Mouse (Mus musculus) ES-Bruce4 (cell line): ENCODE data around the gene Wdr46. TPM values are rescaled to one million over a fixed set of nuclear protein-coding genes. Genes with fewer than 3 reads are reported as not detected.
A peak's percentile ranks its signal among the peaks of the same experiment; 100 is the strongest.

Source experiments
- H3K27ac ChIP-seq: 2 replicates; pipeline ENCODE4 v1.5.1; 2012; ENCODE audit warnings: low read length, inconsistent platforms; ENCODE audit not compliant: insufficient read depth
- H3K27me3 ChIP-seq: 2 replicates; pipeline ENCODE4 v1.6.1; 2012; ENCODE audit warnings: mild to moderate bottlenecking, low read length, inconsistent platforms; ENCODE audit not compliant: control insufficient read depth, poor library complexity, insufficient read depth, severe bottlenecking
- H3K36me3 ChIP-seq: 2 replicates; pipeline ENCODE4 v1.6.1; 2012; ENCODE audit warnings: inconsistent platforms, mild to moderate bottlenecking, low read length, moderate library complexity; ENCODE audit not compliant: control insufficient read depth, poor library complexity, insufficient read depth, severe bottlenecking
- H3K4me1 ChIP-seq: one replicate; pipeline ENCODE4 v1.8.1; 2011; ENCODE audit warnings: low read length; ENCODE audit not compliant: control insufficient read depth, insufficient read depth
- H3K4me3 ChIP-seq: 2 replicates; pipeline ENCODE4 v1.5.1; 2011; ENCODE audit warnings: low read depth, mild to moderate bottlenecking, low read length
- H3K9ac ChIP-seq: 2 replicates; pipeline ENCODE4 v1.6.1; 2012; ENCODE audit warnings: low read depth, mild to moderate bottlenecking, inconsistent platforms; ENCODE audit not compliant: poor library complexity, severe bottlenecking
- H3K9me3 ChIP-seq: replicated peaks from 2 replicates; pipeline ENCODE4 v1.6.1; 2012; ENCODE audit warnings: mild to moderate bottlenecking, low read length, inconsistent platforms; ENCODE audit not compliant: control insufficient read depth, poor library complexity, insufficient read depth, severe bottlenecking
- CTCF ChIP-seq: IDR thresholded peaks from one replicate; pipeline ENCODE4 v1.8.1; 2011; ENCODE audit warnings: low read depth, low read length
- EP300 ChIP-seq: IDR thresholded peaks from 2 replicates; pipeline ENCODE4 v1.6.1; 2011; ENCODE audit warnings: low read depth, low read length; ENCODE audit not compliant: insufficient read depth
- POLR2A ChIP-seq: IDR thresholded peaks from one replicate; pipeline ENCODE4 v1.8.1; 2011; ENCODE audit warnings: low read length; ENCODE audit not compliant: insufficient read depth
- polyA plus RNA-seq: library from polyadenylated mRNA; stranded (reverse); fragments of >200 nt; gene quantifications from 2 replicates; pipeline ENCODE4 v1.2.4, GENCODE M21; 2011; ENCODE audit warnings: low read depth; ENCODE audit not compliant: missing spikeins, insufficient read depth, insufficient read length

Gene Wdr46
- polyA plus RNA-seq, 1 experiment = 25.3 TPM

DNA sequence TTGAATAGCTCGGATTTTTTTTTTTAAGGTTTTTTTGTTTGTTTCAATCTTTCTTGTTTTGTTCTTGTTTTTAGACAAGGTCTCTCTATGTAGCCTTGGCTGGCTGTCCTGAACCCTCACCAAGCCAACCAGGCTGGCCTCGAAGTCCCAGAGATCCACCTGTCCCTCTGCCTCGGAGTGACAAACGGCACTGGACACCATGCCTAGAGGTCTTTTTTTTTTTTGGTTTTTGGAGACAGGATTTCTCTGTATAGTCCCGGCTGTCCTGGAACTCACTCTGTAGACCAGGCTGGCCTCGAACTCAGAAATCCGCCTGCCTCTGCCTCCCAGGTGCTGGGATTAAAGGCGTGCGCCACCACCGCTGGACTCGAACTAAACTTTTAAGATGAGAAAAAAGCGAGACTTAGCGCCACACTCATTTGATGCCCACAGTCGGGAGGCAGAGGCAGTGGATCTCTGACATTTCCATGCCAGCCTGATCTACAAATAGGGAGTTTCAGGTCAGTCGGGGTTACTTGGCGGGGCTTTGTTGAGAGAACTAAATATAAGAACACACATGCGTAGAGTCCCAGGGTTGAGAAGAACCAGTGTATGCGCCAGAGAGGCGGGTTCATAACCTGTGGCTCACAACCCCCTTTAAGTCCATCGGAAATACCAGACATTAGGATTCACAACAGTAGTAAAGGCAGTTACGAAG lies 12.1 kb upstream of the Wdr46 start:
- Histone ChIP-seq H3K27ac (no peak overlapping the region), H3K9ac (peak overlapping the region; percentile 91)

DNA sequence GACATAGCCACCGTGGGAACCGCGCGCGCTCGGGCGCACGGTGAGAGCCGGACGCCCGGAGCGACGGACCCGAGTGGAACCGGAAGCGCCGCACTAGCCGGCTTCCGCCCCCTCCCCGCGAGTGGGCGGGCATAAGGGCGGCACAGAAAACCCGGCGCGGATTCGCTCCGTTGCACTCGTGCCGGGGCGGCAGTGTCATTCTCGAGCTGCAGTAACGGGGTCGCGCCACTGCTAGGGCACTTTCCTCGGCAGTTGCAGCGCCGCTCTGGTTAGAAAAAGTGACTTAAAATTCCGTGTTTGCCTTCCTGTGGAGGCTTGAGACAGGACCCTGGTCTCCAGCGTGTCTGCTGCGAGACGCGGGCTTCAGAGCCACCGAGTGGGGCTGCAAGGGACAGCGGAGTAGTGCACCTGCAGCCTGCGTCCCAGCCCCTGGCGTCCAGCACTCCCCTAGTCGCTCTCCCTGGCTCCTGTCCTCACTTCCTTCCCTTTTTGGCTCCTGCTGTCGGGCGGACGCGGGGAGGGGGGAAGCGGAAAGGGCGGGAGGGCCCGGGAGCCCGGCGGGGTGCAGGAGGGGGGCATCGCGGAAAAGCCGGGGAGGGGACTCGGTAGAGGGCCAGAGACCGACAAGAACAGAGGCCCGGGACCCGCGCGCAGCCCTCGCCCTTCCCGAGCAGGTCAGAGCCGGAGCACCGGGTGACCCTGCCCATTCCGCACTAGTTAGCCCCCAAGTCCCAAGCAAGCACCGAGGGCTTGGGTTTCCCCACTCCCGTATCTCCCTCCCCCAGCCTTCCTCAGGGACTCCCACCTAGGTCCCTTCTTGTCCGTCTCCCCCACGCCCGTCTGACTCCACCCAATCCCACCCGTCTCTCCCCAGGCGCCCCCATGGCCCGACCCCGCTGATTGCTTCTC lies 10.8 kb upstream of the Wdr46 start, which contains the start of gene Rgl2:
Gene Rgl2 (plus strand): TSS at position 173 of the 909 bp plus-strand sequence.
- Histone ChIP-seq H3K4me1 (peaks cover 2% of the 10 kb centered on the region), H3K4me3 (peak within 1 kb of the TSS; percentile 96), H3K9ac (peak within 1 kb of the TSS; percentile 91), H3K9me3 (no peaks in the 10 kb centered on the region), H3K36me3 (no peaks in the 10 kb centered on the region), H3K27me3 (no peaks in the 10 kb centered on the region), H3K27ac (peak within 1 kb of the TSS; percentile 68)
- TF ChIP-seq EP300 = peak; percentile 55; the same call in 1 of the 2 replicates
- TF ChIP-seq POLR2A = peak; percentile 35
- TF ChIP-seq CTCF = no peak

More for the DNA sequence above, 12.1 kb upstream of the Wdr46 start:
- no peaks in the 10 kb centered on the region for H3K27me3 ChIP-seq
- H3K36me3 ChIP-seq = no peaks in the 10 kb centered on the region
- H3K9me3 ChIP-seq = no peaks in the 10 kb centered on the region
- TF ChIP-seq POLR2A (no peak), CTCF (no peak), EP300 (no peak)
- peak overlapping the region; percentile 96 for H3K4me3 ChIP-seq
- H3K4me1 ChIP-seq = no peaks in the 10 kb centered on the region

DNA sequence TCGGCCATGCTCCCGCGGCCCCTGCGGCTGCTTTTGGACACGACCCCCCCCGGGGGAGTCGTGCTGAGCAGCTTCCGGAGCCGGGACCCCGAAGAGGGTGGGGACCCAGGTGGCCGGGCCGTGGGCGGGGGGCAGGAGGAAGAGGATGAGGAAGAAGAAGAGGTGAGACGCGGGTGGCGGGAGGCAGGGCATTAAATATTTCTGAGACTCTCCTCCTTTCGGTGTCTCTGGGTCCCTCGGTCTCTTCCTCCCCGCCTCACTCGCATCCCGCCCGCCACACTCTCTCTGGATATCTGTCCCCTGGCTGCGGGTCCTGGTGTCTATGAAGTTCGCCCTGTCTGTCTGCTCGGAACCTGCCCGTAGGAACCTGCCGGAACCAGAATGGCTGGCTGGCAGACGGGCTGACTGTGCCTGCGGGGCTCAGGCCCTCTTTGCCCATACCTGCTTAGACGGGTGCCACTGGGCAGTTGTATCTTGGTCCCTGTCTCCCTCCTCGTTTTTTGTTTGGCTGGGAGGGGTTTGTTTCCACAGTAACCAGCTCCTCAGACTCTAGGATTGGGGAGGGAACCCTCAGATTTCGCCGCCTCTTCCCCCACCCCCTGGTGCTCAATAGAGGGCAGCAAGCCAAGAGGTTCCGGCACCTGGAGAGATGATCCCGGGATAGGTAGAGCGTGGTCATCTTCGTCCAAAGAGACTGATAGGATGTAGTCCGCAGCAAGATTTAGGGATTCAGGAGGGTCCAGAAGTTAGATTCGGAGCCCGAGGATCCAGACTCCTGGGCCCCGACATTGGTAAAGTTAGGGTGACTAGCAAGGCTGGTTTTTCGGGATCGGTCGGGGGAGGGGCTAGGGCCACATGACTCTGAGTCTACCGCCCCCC lies 9.9 kb upstream of the Wdr46 start:
- peak overlapping the region; percentile 91 for H3K9ac ChIP-seq
- no peaks in the 10 kb centered on the region for H3K9me3 ChIP-seq
- H3K4me3 ChIP-seq = peak overlapping the region; percentile 91
- peak overlapping the region; percentile 35; the same call in 1 of the 2 replicates for H3K27ac ChIP-seq
- TF ChIP-seq POLR2A = no peak
- no peak for TF ChIP-seq EP300
- H3K27me3 ChIP-seq = no peaks in the 10 kb centered on the region
- peaks cover 2% of the 10 kb centered on the region for H3K4me1 ChIP-seq
- no peaks in the 10 kb centered on the region for H3K36me3 ChIP-seq

DNA sequence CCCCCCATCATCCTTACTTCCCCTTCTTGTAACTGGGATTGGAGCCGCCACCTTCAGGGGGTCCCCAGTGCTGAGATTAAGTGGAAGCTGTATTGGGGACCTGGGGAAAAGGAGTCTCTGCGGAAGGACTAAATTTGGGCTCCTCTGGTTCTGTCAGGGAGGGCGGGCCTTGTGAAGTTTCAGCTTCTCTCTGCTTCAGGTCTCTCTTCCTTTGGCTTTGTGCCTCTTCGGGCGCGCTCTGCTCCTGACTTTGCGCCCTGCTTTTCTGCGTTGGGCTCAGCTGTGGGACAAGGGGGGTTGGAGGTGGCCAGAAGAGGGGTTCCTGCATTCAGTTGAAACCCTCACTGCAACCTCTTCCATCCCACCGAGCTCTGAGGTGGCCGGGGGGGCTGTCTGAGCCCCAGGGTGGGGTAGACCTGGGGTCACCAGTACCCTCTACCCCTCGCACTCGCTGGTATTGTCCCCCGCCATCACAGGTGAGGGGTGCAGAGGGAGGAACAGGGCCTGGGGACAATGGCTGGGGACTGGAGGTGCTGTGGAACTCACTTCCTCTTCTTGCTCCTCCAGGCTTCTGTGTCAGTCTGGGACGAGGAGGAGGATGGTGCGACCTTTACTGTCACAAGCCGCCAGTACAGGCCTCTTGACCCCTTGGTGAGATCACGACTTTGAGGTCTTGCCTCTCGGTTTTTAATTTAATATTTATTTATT lies 9.1 kb upstream of the Wdr46 start:
- H3K4me3 ChIP-seq = peak overlapping the region; percentile 91
- TF ChIP-seq POLR2A (no peak), EP300 (no peak), CTCF (no peak)
- peaks cover 2% of the 10 kb centered on the region for H3K4me1 ChIP-seq
- peak overlapping the region; percentile 35 for H3K27ac ChIP-seq
- no peaks in the 10 kb centered on the region for H3K36me3 ChIP-seq
- H3K9ac ChIP-seq = peak overlapping the region; percentile 91
- H3K9me3 ChIP-seq = no peaks in the 10 kb centered on the region
- no peaks in the 10 kb centered on the region for H3K27me3 ChIP-seq

DNA sequence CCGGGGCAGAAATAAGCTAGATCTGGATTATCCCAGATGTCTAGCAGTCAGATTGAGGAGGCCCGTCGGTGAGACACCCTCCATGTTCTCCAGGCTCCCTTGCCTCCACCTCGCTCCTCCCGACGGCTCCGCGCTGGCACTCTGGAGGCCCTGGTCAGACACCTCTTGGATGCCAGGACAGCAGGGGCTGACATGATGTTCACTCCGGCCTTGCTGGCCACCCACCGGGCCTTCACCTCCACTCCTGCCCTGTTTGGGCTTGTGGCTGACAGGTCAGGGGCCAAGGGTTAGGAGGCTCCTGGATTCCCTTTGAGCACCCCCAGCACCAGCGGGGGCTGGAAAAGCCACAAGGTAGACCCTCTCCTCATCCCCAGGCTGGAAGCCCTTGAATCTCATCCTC lies 8.5 kb upstream of the Wdr46 start:
- H3K27ac ChIP-seq = no peak overlapping the region
- H3K4me1 ChIP-seq = peaks cover 2% of the 10 kb centered on the region
- no peaks in the 10 kb centered on the region for H3K27me3 ChIP-seq
- H3K4me3 ChIP-seq = no peak overlapping the region
- H3K9ac ChIP-seq = no peak overlapping the region; the same call in 1 of the 2 replicates
- TF ChIP-seq EP300 (no peak), CTCF (no peak), POLR2A (no peak)
- H3K9me3 ChIP-seq = no peaks in the 10 kb centered on the region
- H3K36me3 ChIP-seq = no peaks in the 10 kb centered on the region
